Mouse (Mus musculus) cerebellum, postnatal 4 days (tissue): ENCODE results near the gene Hist1h2ak.
"Not testable (repeated sequence)": the region's sequence is repeated elsewhere in the genome, so short reads cannot be mapped to it uniquely, and the experiment has no call there.

ENCODE experiments used
- DNase-seq, 2 experiments: peaks; one replicate each; pipeline ENCODE4 v3.0.0; 2022; ENCODE audit warnings: low spot score in 2 of 2, mixed read lengths in 1 of 2

Hist1h2ak gene

DNA sequence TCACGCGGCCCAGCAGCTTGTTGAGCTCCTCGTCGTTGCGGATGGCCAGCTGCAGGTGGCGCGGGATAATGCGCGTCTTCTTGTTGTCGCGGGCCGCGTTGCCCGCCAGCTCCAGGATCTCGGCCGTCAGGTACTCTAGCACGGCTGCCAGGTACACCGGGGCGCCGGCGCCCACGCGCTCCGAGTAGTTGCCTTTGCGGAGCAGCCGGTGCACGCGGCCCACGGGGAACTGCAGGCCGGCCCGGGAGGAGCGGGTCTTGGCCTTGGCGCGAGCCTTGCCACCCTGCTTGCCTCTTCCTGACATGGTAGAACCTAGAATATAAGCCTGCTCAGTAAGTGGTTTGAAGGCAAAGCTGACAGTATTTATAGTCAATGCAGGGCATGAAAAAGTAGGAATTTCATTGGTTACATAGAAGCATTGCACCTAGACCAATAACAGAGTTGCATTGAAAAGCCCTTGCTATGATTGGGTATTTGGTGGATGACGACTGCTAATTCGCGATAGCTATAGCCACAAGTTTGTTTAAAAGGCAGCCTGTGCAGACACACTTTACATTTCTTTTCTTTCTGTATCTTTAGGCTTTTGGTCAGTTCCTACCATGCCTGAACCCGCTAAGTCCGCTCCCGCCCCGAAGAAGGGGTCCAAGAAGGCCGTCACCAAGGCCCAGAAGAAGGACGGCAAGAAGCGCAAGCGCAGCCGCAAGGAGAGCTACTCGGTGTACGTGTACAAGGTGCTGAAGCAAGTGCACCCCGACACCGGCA is at the start of gene Hist1h2ak, which contains the start of gene Hist1h2bn:
Hist1h2ak (minus strand) TSS at position 304 of the 762 bp plus-strand sequence.
Hist1h2bn (plus strand) TSS at position 600 of the 762 bp plus-strand sequence.
- DNase-seq, result peak in 1 of 2 experiments; percentile 47

GRCm38 (mm10) chr13:21803058-21803457 is 49.4 kb upstream of the Hist1h2ak start:
- DNase-seq, result not testable (repeated sequence)

DNA sequence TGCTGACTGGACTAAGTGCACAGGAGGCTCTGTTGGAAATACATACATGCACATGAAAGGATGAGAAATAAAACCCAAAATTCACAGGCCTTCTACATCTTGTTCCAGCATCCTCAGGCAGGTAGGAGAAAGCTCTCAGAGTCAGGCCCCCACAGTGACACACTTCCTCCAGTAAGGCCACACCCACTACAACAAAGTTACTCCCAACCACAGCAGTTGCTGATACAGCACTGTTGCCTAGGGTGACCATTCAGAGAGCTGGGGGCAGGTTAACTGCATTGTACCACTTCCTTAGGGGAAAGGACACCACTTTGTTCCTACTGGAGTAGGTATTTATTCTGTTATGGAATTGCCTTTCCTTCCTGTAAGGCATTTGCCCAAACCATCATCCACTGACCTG is 43.5 kb upstream of the Hist1h2ak start:
- not testable (repeated sequence) for DNase-seq

- DNase-seq, result no peak
Observed at GRCm38 (mm10) chr13:21795584-21795983, 42.0 kb upstream of the Hist1h2ak start.

- DNase-seq, result no peak
Observed at GRCm38 (mm10) chr13:21790601-21791283, 37.1 kb upstream of the Hist1h2ak start.

DNA sequence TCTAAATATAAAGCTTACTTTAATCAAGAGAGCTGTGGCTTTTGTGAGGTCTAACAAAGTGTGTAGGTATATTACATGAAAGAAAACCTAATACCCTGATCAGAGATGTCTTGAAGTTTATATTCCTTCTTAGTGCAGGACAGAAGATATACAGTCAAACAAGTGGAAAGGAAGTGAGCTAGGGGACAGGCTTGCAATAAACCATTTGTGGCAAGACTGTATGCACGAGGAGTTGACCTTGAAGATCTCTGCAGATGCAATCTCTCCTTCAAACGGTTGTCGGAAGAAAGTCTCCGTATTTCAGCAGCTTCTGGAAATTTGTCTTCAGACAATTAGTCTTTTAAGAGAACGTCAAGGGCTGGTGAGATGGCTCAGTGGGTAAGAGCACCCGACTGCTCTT is 36.3 kb upstream of the Hist1h2ak start:
- DNase-seq, result no peak

DNA sequence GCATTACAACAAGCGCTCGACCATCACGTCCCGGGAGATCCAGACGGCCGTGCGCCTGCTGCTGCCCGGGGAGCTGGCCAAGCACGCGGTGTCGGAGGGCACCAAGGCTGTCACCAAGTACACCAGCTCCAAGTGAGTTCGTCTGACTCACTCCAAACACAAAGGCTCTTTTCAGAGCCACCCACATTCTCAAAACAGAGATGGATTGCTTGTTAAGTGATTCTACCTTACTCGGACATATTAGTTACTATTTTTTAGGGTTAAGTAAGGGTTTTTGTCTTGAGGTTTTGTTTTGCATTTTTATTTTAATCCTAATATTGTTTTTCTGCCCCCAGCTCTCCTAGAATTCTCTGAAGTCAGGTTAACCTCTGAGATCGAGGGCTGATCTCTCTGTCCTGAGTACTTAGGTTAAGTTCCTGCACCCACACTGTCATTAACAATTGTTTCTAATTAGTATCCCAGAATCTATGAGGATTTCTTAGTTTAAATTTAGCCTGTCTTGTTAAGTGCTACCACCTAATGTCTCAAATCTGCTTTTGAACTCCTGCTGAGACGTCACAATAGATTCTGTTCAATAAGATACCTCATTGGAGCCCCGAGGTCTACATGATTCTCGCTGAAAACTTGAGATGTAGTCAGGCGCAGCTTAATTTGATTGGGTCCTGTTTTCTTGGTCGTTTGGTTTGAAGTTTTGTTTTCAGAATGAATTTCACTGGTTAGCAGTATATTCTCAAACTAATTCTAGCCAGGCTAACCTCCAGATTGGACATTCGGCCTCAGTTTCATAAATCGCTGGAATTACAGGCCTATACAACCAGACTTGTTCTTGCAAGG is 34.4 kb upstream of the Hist1h2ak start:
- DNase-seq, result no peak

DNA sequence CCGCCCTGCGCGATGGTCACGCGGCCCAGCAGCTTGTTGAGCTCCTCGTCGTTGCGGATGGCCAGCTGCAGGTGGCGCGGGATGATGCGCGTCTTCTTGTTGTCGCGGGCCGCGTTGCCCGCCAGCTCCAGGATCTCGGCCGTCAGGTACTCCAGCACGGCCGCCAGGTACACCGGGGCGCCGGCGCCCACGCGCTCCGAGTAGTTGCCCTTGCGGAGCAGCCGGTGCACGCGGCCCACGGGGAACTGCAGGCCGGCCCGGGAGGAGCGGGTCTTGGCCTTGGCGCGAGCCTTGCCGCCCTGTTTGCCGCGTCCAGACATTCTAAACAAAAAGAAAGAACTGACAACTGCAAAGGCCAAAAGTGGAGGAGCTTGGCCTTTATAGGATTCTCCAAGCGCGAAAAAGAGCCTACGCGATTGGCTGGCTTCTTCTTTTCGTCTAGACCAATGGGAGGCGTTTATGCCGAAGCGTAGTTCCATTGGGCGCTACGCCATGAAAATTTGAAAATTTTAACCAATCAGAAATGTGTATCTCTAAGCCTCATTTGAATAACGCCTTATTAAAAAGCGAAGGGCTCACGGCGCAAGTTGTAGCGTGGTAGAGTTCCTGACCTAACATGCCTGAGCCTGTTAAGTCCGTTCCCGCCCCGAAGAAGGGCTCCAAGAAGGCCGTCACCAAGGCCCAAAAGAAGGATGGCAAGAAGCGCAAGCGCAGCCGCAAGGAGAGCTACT is 33.4 kb upstream of the Hist1h2ak start, which contains the start of the genes Hist1h2an and Hist1h2bp:
Hist1h2an (minus strand) TSS at position 320 of the 731 bp plus-strand sequence.
Hist1h2bp (plus strand) TSS at position 563 of the 731 bp plus-strand sequence.
- DNase-seq, result peak; percentile 34 to 84

GRCm38 (mm10) chr13:21786189-21786898 is 32.7 kb upstream of the Hist1h2ak start:
- DNase-seq, result no peak

GRCm38 (mm10) chr13:21784311-21784710 is 30.7 kb upstream of the Hist1h2ak start:
- no peak for DNase-seq

GRCm38 (mm10) chr13:21783734-21784161 is 30.1 kb upstream of the Hist1h2ak start:
- peak in 1 of 2 experiments; percentile 9 for DNase-seq

DNA sequence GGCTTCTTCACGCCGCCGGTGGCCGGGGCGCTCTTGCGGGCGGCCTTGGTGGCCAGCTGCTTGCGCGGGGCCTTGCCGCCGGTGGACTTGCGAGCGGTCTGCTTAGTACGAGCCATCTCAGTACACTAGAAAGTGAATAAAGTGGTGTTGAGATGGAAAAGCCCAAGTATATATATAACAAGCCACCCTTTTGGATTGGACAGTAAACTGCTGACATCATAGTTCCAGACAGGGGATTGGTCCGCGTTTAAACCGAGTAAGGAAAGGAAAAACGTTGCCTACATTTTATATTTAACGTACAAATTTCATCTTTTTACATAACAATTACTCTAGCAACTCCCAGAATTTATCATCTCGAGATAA is 29.6 kb upstream of the Hist1h2ak start, which contains the start of gene Hist1h3i:
Hist1h3i (minus strand) TSS at position 116 of the 363 bp plus-strand sequence.
- peak in 1 of 2 experiments; percentile 42 for DNase-seq

GRCm38 (mm10) chr13:21782361-21783254 is 29.0 kb upstream of the Hist1h2ak start:
- peak in 1 of 2 experiments; percentile 15 for DNase-seq

DNA sequence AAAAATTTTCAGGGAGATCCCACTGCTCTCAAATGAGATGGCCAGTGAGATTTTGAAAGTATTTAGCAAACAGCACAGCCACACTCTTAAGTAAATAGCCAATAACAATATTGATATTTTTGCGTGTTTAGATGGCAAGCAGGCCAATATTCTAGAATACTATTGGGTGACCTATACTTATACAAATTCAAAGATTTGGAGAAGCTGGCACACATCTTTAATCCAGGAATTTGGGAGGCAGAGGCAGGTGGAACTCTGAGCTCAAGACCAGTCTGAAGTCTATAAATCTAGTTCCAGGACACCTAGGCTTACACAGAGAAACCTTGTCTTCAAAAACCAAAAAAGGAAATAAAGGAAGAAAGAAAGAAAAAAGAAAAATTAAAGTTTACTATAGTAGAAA is 28.0 kb upstream of the Hist1h2ak start:
- DNase-seq, result no peak

DNA sequence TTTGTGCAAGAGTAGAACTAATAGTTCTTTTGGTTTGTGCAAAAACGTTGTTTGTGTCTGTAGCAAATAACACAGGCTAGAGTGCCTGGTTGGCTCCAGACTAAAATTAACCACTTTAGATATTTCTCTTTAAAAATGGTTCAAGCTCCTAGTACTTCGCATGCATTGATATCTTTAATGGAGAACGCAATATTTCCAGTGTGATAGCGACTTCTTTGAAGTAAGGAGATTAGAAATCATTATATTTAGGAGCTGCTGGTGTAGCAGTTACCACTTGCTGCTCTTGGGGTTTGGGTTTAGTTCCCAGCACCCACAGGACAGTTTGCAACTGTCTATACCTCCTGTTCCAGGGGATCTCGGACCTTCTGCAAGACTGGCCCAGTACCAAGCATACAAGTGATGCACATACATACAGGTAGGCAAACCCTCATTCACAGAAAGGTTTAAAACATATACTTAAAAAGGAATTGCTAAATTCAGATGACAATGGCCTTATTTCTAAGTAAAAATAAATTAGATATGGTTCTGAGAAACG is 27.5 kb upstream of the Hist1h2ak start:
- no peak for DNase-seq

DNA sequence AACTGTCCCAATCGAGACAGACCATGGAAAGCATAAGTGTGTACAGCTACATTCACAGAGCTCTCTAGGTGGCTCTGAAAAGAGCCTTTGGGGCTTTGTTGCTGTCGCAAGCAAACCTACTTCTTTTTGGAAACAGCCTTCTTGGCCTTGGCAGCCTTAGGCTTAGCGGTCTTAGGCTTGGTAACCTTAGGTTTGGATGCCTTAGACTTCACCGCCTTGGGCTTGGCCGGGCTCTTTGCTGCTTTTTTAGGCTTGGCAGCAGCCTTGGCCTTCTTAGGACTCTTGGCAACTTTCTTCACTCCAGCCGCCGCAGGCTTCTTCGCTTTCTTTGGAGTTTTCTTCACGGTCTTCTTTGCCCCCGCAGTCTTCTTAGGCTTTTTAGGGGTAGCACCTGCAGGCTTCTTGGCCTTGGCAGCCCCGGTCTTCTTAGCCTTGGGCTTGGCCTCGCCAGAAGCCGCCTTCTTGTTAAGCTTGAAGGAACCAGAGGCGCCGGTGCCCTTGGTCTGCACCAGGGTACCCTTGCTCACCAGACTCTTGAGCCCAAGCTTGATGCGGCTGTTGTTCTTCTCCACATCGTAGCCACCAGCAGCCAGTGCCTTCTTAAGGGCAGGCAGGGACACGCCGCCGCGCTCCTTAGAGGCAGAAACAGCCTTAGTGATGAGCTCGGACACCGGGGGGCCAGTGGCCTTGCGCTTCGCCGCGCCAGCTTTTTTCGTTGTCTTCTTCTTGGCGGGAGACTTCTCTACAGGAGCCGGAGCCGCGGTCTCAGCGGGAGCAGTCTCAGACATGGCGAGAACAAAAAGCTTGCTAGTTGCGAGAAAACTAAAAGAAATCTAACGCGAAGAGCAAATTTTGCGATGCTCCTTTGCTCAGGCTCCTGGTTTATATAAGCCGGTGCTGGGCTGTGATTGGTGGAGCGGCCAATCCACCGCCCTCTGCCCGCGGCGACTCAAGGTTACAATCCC is 26.4 kb upstream of the Hist1h2ak start, which contains the start of gene Hist1h1b:
Hist1h1b (minus strand) TSS at position 859 of the 965 bp plus-strand sequence.
- peak; percentile 24 to 49 for DNase-seq
